Mouse (Mus musculus): ENCODE results near the gene Coro1b.
A peak's percentile ranks its signal among the peaks of the same experiment; 100 is the strongest.

Coro1b gene

GRCm38 (mm10) chr19:4162646-4163542, 14.5 kb downstream of the Coro1b start, which contains the start of gene Rps6kb2:
Rps6kb2 (minus strand) TSS chr19:4163354.
- DNase-seq, result peak; percentile 98 to 99

GRCm38 (mm10) chr19:4163543-4163887, 15.1 kb downstream of the Coro1b start:
- DNase-seq, result no peak

GRCm38 (mm10) chr19:4164100-4164499, 15.7 kb downstream of the Coro1b start:
- DNase-seq, result no peak

- DNase-seq, result no peak
These were observed 16.3 kb downstream of the Coro1b start for GRCm38 (mm10) chr19:4164721-4165120.

- DNase-seq, result peak in 1 of 2 experiments; percentile 29
These were observed 18.5 kb downstream of the Coro1b start for GRCm38 (mm10) chr19:4166678-4167476.

GRCm38 (mm10) chr19:4169378-4169784, 21.0 kb downstream of the Coro1b start:
- peak; percentile 99 to 100 for DNase-seq

- no peak for DNase-seq
These were observed 21.4 kb downstream of the Coro1b start for GRCm38 (mm10) chr19:4169810-4170209.

- DNase-seq, result peak in 1 of 2 experiments; percentile 25
These were observed 22.4 kb downstream of the Coro1b start for GRCm38 (mm10) chr19:4170723-4171392.

GRCm38 (mm10) chr19:4171393-4172290, 23.2 kb downstream of the Coro1b start:
- DNase-seq, result peak in 1 of 2 experiments; percentile 40

GRCm38 (mm10) chr19:4172925-4173324, 24.5 kb downstream of the Coro1b start:
- DNase-seq, result peak in 1 of 2 experiments; percentile 44

GRCm38 (mm10) chr19:4175368-4175947, 27.0 kb downstream of the Coro1b start, which contains the start of gene Carns1:
Carns1 (minus strand) TSS chr19:4175479.
- peak in 1 of 2 experiments; percentile 50 for DNase-seq

- no peak for DNase-seq
These were observed 32.0 kb downstream of the Coro1b start for GRCm38 (mm10) chr19:4180411-4180810.

- DNase-seq, result peak in 1 of 2 experiments; percentile 56
These were observed 33.5 kb downstream of the Coro1b start for GRCm38 (mm10) chr19:4181892-4182291.

- DNase-seq, result no peak
These were observed 35.3 kb downstream of the Coro1b start for GRCm38 (mm10) chr19:4183689-4184088.

GRCm38 (mm10) chr19:4184976-4185975, 36.9 kb downstream of the Coro1b start:
- peak in 1 of 2 experiments; percentile 28 for DNase-seq

GRCm38 (mm10) chr19:4187303-4187702, 38.9 kb downstream of the Coro1b start:
- DNase-seq, result no peak

GRCm38 (mm10) chr19:4189051-4189620, 40.7 kb downstream of the Coro1b start:
- DNase-seq, result no peak

GRCm38 (mm10) chr19:4190831-4191334, 42.5 kb downstream of the Coro1b start, which contains the start of gene Tbc1d10c:
Tbc1d10c (minus strand) TSS chr19:4191284.
- DNase-seq, result peak in 1 of 2 experiments; percentile 69

GRCm38 (mm10) chr19:4191528-4192250, 43.3 kb downstream of the Coro1b start, which contains the start of gene Ppp1ca:
Ppp1ca (plus strand) TSS chr19:4192065.
- DNase-seq, result peak; percentile 97 to 98
